In the genomic region with DNA sequence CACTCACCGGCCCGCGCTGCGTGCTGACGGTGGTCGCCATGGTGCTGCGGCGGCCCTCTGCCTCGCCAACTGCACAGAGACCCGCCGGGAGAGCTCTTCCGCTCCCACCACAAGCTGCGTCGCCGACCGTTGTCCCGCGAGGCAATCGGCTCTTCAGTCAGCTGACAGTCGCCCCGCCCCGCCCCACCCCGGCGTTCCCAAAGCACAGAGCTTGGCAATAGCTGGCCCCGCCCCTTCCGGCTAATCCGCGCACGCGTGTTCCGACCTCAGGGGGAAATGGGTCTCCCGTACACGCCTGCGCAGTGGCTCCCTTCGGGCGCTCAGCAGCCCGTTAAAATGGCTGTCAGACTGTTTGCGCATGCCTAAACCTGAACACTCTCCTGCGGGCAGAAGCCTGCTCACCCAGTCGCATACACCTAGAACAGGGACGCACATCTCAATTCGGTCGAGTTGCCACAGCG, we compare ENCODE assay signal across 8 mouse cellular contexts. TPM values are rescaled to one million over a fixed set of nuclear protein-coding genes. Genes with fewer than 3 reads are reported as not detected.
DNase-seq lines count a peak whose midpoint lies in the region; ATAC-seq and TF ChIP-seq lines count a peak whose summit lies in the region.

No protein-coding gene starts in this region.

- no peaks in the 10 kb centered on the region for H3K9me3 ChIP-seq in hindbrain, embryonic 13.5 days

- in situ Hi-C loops in Patski (cut with MboI; ENCODE audit: low pct_unique_long_range_greater_than_20kb), result loop anchor here (25.0 kb wide), 1 partner anchor 140 kb away; no protein-coding TSS in a partner anchor

- H3K4me1 ChIP-seq in hindbrain, embryonic 13.5 days (replicated peaks), result peaks cover 39% of the 10 kb centered on the region

- CTCF ChIA-PET in Patski (lab: Charles Lee), result interaction anchor here (1.0 to 1.7 kb wide), 2 partner anchors 12 to 147 kb away, joined by 4 to 6 read pairs; no protein-coding TSS in a partner anchor

- ATAC-seq in Patski, result peak; percentile 91
- ATAC-seq in hindbrain, embryonic 13.5 days (ENCODE audit: low FRiP score), result peak; percentile 98

- peak; percentile 92 for DNase-seq in Patski (ENCODE audit: low read depth, low spot score)
- peak; percentile 100 for DNase-seq in cerebellum, postnatal 14 days
- DNase-seq in frontal cortex, postnatal 14 days (ENCODE audit: low spot score in 2 of 2), result peak; percentile 96 to 98
- DNase-seq in layer of hippocampus, postnatal 25 days (ENCODE audit: extremely low spot score in 1 of 2, low spot score in 1 of 2), result peak; percentile 95 to 99
- peak; percentile 99 for DNase-seq in lung, postnatal 25 days (ENCODE audit: low spot score)
- peak; percentile 100 for DNase-seq in retina, embryonic 14.5 days (ENCODE audit: low spot score)
- peak; percentile 100 for DNase-seq in thymus, postnatal 4 days

- H3K27ac ChIP-seq in hindbrain, embryonic 13.5 days, result peak overlapping the region; percentile 89

- POLR2A ChIA-PET in Patski (lab: Charles Lee), result interaction anchor here (0.7 kb wide), 1 partner anchor 709 kb away, joined by 3 read pairs; a partner anchor contains a TSS

- H3K9ac ChIP-seq in hindbrain, embryonic 13.5 days, result peak overlapping the region; percentile 96

- no peak for TF ChIP-seq CTCF in Patski (IDR thresholded peaks at IDR 0.05)

- H3K4me3 ChIP-seq in hindbrain, embryonic 13.5 days, result peak overlapping the region; percentile 92

- peak overlapping the region; percentile 87 for H3K4me2 ChIP-seq in hindbrain, embryonic 13.5 days

- H3K27me3 ChIP-seq in Patski, result peaks cover 10% of the 10 kb centered on the region
- peaks cover 20% of the 10 kb centered on the region for H3K27me3 ChIP-seq in hindbrain, embryonic 13.5 days

- under 1% methylated on average over 43 of the region's 44 CpGs for WGBS in hindbrain, embryonic 13.5 days

- H3K36me3 ChIP-seq in hindbrain, embryonic 13.5 days, result no peaks in the 10 kb centered on the region

RNA-seq across cellular contexts. Expression of a gene that starts 16.0 kb away (rescaled TPM):
- polyA plus RNA-seq in Patski (2021), result 48.0 TPM
- 70.1 and 72.9 TPM in 2 replicates for polyA plus RNA-seq in hindbrain, embryonic 13.5 days (2015; fragmentation: Nextera tagmentation; extraction: Ambion mirVana)
- 100 to 1,000 TPM; 126 to 131 TPM for total RNA-seq in layer of hippocampus, postnatal 25 days (2021)

RNA-seq across cellular contexts. Expression of a gene that starts 47.3 kb away (rescaled TPM):
- 0.04 TPM for polyA plus RNA-seq in Patski (2021)
- polyA plus RNA-seq in hindbrain, embryonic 13.5 days (2015; fragmentation: Nextera tagmentation; extraction: Ambion mirVana), result 22.5 and 24.5 TPM in 2 replicates
- 100 to 1,000 TPM; 170 to 190 TPM for total RNA-seq in layer of hippocampus, postnatal 25 days (2021)

Comparison
In these comparisons a context has a peak if more than half of its experiments do, and no peak if none do; other contexts are left out.
1. Peak in every context shown above with its lines: DNase-seq, ATAC-seq, H3K4me3 ChIP-seq and H3K27ac ChIP-seq.
2. RNA of a gene that starts 47.3 kb away (polyA plus RNA-seq): 22.5 to 24.5 TPM in hindbrain, embryonic 13.5 days; 0.04 TPM in Patski (single experiment); every median in the first group is over 10 times any median in the second.